Mouse (Mus musculus): ENCODE results near the gene Clpsl2. TPM values are rescaled to one million over a fixed set of nuclear protein-coding genes. Genes with fewer than 3 reads are reported as not detected.

Gene Clpsl2
- polyA plus RNA-seq (2017; shearing (Covaris generic)): not detected

DNA sequence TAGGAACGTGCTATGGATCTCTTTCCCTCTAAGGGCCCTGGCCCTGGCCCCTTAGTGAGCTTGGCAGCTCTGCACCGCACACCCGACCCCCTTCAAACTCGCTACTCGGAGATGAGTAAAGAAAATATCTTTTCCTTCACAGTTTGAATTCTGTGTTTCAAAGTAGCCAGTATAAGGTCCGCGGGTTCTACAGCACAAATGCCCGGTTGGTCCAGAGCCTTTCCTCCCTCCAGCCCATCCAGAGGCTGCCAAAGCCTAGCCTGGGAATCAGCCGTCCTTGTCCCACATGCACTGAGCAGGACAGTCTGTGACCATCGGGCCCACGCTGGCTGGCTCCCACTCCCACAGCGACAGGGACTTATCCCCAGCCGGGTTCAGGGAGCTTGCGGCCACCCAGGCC is at the start of gene Clpsl2:
TSS of gene Clpsl2 (plus strand) at position 301 of the 400 bp plus-strand sequence.

DNA sequence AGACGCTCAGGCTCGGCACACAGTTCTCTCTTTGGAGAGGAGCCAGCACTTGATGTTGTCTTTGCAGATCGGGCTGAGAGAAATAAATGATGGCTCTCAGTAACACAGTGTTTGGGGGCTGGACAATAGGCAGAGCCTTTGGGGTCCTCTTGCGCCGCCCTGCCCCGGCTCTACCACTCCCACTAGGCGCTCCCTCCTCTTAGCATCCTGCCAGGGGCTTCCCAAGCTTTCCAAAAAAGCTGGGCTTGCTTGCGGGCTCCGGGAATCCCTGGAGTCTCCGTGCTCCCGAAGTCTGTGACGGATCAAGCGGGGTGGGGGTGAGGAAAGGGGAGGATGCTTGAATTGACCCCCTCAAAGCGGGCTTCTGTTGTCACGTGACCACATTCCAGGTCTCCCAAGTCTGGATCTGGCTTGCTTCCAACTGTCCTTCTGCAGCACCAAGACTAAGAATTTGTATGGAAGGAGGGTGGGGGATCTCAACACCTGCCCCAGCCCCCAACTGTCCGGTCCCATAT is 31.7 kb upstream of the Clpsl2 start, which contains the start of gene Fkbp5:
TSS of gene Fkbp5 (minus strand) at position 87 of the 515 bp plus-strand sequence.

DNA sequence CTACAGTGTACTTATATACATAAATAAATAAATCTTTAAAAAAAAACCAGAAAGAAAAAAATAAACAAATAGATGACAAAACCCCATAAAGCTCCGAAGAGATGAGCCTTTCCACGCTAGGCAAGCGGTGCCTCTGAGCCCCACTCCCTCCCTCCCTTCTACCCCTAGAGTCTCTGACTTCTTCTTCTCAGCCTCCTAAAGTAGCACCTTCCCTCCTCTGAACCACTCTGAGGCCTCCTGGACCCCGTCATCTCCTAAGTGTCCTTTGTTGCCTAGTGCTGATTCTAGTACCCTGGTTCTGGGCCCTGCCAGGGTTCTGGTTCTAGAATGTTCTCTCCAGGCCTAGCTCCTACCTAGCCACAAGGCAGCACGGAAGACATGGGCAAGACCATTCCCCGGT is 18.7 kb upstream of the Clpsl2 start, which contains the start of gene Armc12:
TSS of gene Armc12 (plus strand) at position 301 of the 400 bp plus-strand sequence.

DNA sequence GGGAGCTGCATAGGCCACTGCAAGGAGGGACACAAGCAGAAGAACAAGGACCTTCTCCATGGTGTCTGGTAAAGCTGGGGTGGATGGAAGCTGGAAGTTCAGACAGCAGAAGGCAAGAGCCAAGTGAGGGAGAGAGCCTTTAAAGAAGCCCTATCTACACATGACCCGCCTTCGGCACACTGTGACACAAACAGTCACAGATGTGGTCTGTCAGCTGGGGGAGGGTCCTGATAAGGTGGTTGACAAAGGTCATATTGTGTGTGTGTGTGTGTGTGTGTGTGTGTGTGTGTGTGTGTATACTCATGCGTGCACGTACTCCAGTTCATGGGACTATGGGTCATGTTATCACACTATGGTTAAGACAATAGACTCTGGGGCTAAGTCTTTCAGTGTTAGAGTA is 11.4 kb downstream of the Clpsl2 start, which contains the start of gene Clps:
TSS of gene Clps (minus strand) at position 169 of the 400 bp plus-strand sequence.

DNA sequence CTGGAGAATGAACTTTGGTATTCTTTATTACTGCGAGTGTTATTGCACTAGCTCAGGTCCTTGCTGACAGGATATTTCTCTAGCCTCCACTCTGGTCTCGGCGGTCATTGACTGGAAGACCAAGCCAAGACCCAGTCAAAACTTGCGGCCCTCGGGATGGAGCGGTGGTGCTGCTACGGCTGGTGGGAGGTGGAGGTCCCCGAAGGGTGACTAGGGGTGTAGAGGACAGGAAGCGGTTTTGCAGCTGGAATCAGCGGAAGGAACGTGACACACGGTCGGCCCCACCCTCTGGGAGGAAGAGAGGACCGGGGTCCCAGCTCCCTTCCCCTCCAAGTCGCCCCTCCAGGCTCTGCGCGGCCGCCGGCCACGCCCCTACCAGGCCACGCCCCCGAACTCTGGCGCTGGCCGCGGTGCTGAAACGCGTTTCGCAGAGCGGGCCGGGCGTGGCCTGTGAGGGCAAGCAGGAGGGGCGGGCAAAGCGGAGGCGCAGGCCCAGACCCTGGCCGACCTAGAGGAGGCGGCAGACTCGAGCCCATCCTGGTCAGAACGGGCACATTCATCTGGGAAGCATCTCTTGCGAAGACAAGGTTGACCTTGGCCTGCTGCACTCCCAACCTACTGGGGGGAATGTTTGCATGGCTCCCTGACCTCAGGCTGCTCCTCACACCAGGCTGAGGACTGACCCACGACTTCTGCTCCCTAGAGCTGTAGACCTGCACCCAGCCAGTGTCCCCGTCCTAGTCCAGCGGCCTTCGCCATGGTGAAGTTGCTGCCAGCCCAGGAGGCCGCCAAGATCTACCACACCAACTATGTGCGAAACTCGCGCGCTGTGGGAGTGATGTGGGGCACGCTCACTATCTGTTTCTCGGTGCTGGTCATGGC is 26.3 kb downstream of the Clpsl2 start, which contains the start of gene Lhfpl5:
TSS of gene Lhfpl5 (plus strand) at position 398 of the 882 bp plus-strand sequence.

Other genes starting within 250 kb of the Clpsl2 start
- gene Fance, start 235.9 kb upstream of the Clpsl2 start, polyA plus RNA-seq (2017; shearing (Covaris generic)): 15.5 TPM
- 257 TPM for gene Rpl10a, start 220.9 kb upstream of the Clpsl2 start, polyA plus RNA-seq (2017; shearing (Covaris generic))
- not detected for gene Tead3, start 198.6 kb upstream of the Clpsl2 start, polyA plus RNA-seq (2017; shearing (Covaris generic))
- gene Tulp1, start 184.2 kb upstream of the Clpsl2 start, polyA plus RNA-seq (2017; shearing (Covaris generic)): 0.87 TPM
- gene Fkbp5, start 31.9 kb upstream of the Clpsl2 start, polyA plus RNA-seq (2017; shearing (Covaris generic)): 67.9 TPM
- gene Armc12, start 18.6 kb upstream of the Clpsl2 start, polyA plus RNA-seq (2017; shearing (Covaris generic)): not detected
- gene Clps, start 11.4 kb downstream of the Clpsl2 start, polyA plus RNA-seq (2017; shearing (Covaris generic)): not detected
- gene Lhfpl5, start 26.2 kb downstream of the Clpsl2 start, polyA plus RNA-seq (2017; shearing (Covaris generic)): not detected
- gene Srpk1, start 73.3 kb downstream of the Clpsl2 start, polyA plus RNA-seq (2017; shearing (Covaris generic)): 265 TPM
- gene Slc26a8, start 140.8 kb downstream of the Clpsl2 start, polyA plus RNA-seq (2017; shearing (Covaris generic)): 0.54 TPM
- gene Mapk14, start 141.9 kb downstream of the Clpsl2 start, polyA plus RNA-seq (2017; shearing (Covaris generic)): 107 TPM
- gene AC170998.1, start 176.7 kb downstream of the Clpsl2 start, polyA plus RNA-seq (2017; shearing (Covaris generic)): 8.5 TPM
- not detected for gene Mapk13, start 219.9 kb downstream of the Clpsl2 start, polyA plus RNA-seq (2017; shearing (Covaris generic))

Measured in effector memory CD4-positive, alpha-beta T cell, adult 7 months (primary cell).